Mouse (Mus musculus) 3134 (cell line): ENCODE data around the gene Nkain2.
"Not testable (repeated sequence)": the region's sequence is repeated elsewhere in the genome, so short reads cannot be mapped to it uniquely, and the experiment has no call there.

Experiments
- DNase-seq: peaks from one replicate; pipeline ENCODE4 v3.0.0-alpha.2; 2011; ENCODE audit warnings: low spot score; ENCODE audit not compliant: insufficient read length; ENCODE audit errors: extremely low read depth

Gene Nkain2

DNA sequence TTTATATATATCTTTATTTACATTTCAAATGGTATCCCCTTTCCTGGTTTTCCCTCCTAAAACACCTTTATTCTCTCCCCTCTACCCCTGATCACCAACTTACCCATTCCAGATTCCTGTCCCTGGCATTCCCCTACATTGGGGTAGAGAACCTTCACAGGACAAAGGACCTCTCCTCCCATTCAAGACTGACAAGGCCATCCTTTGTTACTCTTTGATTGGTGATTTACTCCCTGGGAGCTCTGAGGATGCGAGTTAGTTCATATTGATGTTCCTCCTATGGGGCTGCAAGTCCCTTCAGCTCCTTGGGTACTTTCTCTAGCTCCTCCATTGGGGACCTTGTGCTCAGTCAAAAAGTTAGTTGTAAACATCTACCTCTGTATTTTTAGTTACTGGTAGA, 798.9 kb downstream of the Nkain2 start:
- no peak for DNase-seq

DNA sequence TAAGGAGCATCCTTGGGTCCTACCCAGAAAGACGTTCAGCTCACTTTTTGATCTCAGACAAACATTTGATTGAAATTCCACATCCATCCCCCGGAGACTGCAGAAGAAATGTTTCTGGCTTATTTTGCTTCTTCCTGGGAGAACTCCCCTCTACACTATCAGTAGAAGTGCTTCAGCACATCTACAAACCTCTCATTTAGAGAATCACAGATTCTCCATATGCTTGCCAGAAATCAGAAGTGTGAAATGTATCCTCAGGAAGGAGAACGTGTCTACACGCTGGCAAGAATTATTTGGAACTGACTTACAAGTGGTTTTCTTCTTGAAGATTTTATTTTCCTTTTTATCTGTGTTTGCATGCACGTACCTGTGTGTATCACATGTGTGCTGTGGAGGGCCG, 829.9 kb downstream of the Nkain2 start:
- DNase-seq, result no peak

DNA sequence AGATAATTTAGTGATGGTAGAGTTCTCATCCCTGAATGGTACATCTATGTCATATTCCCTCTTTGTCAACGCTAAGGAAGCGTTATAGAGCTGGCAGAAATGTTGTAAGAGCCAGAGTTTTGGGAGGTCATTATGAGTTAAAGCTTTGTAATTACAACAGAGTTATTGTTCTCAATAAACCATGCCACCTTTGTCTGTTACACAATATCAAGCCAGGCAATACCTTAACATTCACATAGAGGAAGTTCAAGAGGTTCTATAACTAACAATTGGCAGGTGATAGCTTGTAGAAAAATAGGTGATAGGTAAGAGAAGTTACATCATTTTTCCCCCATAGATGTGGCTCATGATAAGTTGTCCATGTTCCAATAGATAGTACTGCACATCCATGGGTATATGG, 832.0 kb downstream of the Nkain2 start:
- DNase-seq, result no peak

DNA sequence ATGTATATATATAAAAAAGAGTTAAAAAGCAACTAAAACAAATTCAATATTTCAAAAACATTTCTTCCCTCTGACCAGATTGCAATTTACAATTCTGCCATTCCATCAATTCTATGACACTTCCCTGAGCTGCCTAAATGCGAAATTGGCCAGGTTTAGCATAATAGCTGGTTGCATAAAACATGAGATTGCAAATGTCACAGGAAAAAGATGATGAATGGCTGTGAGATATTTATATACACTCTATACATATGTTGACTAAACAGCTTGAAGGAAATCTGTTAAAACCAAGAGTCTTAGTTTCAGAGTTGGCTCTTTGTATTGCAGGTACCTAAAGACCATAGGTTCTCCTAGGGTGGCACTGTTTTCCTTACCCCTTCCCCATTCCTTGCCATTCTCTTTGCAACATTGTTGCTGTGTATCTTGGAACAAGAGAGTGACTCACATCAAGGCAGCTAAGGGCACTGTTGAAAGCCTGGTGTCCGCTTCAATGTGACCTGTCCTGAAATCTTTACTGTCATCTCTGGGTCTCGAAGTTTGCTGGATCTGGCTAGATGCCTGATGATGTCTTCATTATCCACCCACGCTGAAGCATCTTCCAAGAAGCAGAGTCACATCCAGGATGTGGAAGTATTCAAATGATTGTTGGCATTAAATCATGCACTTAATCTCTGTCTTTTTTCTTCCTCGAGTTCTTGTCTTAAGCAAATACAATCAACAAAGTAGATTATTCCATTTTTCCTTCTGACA, 837.5 kb downstream of the Nkain2 start:
- DNase-seq, result no peak

DNA sequence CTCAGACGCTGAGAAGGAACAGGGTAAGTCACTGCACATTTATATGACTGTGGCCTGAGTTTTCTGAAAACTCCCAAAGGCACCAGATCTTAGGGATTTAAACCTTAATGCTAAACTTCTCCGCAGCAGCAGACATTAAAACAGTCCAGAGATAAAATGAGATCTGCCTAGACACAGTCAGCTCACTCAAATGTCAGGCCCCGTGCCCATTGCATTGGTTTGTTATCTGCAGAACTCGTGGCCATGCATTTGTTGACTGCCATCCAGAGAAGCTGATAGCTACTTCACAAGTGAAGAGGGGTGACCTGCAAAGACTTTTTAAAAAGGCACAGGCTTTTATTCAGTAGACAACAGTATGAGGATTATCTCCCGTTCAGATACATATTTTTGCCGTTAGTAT, 838.2 kb downstream of the Nkain2 start:
- no peak for DNase-seq

DNA sequence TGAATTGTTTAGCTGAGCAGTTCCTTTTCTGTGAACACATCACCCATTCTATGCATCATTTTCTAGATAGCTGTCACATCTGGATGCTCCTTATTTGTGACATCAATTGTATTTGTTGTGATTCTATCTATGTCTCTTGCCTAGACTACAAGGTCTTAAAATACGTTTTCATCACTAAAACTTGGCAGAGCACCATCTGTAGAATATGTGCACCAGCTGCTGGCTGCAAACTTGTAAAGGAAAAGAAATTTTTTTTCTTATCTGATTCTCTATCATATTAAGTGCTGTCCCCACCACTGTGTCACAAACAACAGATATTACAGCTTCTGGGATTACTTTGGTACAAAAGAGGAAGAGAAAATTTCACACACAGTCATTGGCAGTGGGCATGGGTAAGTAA, 860.3 kb downstream of the Nkain2 start:
- DNase-seq, result no peak

DNA sequence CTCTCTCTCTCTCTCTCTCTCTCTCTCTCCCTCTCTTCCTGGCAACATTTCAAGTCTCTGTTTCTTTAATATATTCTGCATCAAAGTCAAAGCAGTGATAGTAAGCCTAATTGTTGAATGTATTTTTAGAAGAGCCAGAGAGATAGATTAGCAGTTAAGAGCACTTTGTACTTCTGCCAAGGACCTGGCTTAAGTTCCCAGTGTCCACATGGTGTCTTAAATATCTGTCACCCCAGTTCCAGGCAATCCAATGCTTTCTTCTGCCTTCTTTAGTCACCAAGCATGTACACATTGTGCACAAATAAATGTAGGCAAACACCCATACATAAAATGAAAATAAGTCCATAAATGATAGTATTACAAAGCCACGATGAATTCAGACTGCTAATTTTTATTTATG, 871.9 kb downstream of the Nkain2 start:
- DNase-seq, result no peak

DNA sequence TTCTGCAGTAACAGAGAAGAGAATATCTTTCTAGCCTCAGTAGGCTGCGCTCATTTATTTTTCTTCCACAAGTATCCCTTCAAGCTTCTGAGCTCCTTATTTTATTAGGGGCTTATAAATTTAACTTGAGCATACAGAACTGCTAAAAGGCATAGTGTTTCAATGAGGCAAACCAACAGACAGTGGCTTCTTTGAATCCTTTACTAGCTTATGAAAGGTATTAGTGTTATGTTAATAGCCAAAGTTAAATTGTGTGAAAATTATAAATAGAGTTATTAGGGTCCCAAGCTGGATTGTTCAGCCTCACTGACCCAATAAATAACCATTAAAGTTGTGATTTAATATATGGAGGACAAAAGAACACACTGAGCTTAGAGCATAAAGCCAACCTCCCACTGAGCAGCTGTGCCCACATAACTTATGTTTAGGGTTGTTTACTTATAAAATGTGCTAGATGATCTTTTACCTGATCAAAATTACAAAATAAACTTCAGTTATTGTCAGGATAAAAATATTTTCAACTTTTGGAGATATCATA, 889.0 kb downstream of the Nkain2 start:
- no peak for DNase-seq

DNA sequence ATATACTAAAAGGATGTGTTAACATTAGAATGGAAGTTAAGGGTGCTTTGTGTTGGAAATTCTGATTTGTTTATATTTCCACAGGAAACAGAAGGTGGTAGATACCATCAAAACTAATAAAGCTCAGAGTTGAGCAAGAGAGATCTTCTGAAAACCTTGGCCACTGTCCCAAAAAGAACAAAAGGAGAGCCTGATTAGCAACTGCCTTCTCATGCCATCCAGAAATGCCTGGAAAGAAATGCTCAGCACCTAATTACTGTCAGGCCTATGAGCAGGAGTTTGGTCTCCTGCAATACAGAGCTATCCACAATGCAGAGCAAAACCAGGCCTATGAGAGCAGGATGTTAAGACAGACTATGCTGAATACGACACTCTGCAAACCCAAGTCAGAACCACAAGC, 897.1 kb downstream of the Nkain2 start:
- DNase-seq, result no peak

DNA sequence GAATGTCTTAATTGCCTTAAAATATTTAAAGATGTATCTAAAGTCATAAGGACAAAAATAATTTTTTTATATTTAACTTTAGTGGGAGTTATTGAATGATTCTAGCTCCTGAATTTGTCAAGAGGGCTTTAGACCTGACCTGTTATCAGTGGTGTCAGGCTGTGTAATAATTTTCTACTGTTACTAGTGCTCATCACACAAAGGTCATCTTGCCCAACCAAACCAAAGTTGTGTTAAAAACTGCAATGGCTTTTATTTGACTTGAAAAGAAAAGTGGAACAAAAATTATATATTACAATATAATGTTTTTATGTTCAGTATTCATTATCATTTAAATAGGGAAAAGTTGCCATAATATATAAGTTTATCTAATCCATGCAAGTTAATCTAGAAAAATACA, 911.9 kb downstream of the Nkain2 start:
- DNase-seq, result no peak

DNA sequence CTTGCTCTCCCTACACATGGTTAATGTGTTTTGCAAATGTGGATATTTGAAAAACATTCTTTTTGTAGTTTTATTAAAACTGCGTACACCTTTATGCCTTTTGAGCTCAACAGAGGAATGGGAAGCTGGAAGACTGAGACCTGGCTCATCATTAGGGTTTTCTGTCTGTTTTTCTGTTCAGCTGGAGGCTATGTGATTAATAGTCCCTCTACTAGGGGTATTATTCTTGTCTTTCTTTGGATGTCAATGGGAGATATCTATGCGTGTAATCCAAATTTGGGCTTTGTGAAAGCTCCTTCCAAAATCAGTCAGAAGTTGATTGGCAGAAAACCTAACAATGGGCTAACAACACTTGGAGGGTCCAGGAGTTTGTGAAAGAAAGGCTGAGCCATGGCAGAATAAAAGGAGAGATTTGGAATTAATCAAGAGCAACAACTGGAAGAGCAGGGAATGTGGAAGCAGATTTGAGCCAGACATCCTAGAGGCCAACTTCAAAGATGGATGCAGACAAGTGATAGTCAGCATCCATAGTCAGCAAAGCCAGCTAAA, 943.0 kb downstream of the Nkain2 start:
- DNase-seq, result no peak

DNA sequence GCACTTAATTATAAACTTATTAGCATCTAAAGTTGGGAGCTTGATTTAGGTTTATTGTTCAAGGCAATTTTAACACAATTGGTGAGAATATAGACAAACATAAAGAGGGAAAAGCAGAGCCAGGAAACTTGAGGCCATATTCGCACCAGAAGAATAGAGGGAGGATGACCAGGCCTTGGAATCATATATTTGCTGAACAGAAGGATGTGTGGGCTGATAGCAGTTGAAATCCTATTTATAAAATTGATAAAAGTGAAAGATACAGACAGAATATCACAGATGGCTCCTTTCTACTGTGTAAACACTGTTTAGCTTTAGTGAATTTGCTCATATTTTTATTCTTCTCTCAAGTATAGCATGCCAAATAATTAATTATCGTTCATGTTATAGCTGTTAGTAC, 958.3 kb downstream of the Nkain2 start:
- no peak for DNase-seq

DNA sequence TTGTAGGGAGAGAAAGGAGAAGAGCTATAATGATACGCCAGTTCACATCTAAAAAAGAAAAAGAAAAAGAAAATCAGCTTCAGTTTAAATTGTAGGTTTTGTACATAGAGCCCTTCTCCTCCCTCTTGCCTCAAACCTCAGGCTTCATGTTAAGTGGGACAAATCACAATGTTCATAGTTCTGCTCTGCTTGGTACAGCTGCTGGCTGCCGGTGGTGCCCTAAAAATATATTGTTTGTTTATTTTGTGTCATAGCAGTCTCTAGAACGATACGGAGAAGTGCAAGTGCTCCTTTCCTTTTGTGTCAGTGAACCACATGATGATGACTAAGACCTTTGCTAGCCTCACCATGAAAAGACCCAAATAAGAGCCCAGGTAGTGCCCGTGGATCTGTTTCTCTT, 962.6 kb downstream of the Nkain2 start:
- no peak for DNase-seq

DNA sequence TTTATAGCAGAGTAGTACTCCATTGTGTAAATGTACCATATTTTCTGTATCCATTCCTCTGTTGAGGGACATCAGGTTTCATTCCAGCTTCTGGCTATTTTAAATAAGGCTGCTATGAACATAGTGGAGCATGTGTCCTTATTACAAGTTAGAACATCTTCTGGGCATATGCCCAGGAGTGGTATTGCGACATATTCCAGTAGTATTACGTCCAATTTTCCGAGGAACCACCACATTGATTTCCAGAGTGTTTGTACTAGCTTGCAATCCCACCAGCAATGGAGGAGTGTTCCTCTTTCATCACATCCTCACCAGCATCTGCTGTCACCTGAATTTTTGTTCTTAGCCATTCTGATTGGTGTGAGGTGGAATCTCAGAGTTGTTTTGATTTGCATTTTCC, 969.4 kb downstream of the Nkain2 start:
- DNase-seq, result not testable (repeated sequence)

DNA sequence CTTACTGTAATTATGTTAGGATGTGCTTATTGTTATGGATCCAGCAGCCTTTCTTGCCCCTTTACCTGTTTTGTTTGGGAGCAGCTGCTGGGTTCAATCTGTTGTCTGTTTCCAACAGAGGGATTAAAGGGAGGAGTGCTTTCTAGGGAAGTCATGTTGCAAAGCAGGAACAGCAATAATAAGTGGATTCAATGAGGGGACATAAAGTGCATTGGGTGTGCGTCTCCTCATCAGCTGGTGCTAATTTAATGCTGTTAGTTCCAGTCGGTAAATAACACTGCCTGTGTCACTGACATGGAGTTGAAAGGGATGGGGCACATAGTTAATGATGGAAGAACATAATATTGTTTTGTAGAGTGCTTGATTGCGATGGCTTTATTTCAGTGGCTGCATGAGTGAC, 982.8 kb downstream of the Nkain2 start:
- DNase-seq, result no peak

DNA sequence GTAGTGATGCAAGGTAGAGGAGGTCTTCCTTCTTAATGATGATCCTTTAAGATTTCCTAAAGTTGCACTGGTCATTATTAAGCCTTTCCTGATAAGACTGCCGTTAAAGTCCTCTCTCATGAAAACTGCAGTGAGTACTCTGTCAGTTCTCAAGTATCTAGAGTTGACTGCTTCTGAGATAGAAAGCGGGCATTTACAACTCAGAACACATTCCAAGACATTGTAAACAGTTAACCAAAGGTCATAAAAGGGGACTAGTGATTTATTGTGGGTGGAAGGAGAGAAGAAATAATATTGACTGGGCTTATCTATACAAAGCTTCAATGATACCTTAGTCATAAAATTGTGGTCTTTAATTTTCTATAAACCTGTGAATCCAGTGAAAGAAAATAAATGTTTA, 990.8 kb downstream of the Nkain2 start:
- DNase-seq, result no peak

DNA sequence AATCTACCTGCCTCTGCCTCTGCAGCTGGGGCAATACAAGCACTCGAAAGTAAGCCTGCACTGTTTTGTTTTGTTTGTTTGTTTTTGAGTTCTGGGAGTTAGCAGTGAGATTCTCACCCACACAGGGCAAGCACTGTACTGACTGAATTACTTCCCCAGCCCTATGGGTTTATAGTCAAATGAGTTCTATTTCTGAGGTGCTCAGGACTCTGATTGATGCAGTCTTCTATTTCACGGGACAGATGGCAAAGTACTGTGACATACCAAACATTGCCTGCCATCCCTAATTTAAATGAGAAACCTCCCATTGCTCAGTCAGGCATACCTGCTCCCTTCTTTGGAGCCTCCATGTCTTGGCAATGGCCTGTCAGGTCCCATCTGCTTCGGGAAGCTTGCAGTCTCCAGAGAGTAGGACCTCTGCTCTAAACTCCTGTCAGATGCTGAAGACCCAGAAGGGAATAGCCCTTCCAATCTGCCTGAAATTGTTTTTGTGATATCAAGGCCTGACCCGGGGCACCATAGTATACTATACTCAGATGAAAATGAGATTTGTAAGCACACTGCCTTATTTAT, 1016.9 kb downstream of the Nkain2 start:
- no peak for DNase-seq

DNA sequence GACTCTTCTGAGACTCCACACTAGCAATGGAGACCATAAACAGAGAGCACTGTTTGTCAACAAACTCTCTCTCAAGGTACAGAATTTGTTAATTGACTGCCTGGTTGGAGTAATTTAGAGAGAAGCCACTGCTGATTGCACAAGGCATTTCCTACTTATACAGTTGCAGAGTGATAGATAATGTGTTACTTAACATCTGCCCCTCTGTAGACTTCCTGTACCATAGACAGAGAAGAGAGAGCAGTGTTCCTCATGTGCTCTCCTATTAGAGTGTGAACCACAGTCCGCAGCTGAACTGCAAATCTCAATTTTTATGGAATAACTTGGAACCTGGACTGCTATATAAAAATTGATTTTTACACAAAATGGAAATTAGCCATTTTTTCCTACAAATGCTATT, 1022.0 kb downstream of the Nkain2 start:
- DNase-seq, result no peak

DNA sequence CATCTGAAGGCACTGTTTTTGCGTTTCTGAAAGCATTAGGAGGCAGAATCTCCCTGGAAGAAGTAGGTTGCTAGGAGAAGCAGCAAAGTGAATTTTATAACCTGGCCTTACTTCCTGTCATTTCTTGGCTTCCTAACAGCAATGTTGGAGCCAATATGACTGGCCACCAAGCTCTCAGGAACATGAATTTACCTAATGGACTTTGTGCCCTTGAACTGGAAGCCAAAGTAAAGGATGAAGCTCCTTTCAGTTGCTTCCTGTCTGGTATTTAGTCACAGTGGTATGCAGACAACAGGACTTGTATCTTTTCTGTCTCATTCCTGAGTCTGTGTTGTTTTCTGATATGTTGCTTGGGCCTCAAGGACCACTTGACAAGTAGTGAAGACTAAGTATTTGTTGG, 1063.2 kb downstream of the Nkain2 start:
- DNase-seq, result no peak

DNA sequence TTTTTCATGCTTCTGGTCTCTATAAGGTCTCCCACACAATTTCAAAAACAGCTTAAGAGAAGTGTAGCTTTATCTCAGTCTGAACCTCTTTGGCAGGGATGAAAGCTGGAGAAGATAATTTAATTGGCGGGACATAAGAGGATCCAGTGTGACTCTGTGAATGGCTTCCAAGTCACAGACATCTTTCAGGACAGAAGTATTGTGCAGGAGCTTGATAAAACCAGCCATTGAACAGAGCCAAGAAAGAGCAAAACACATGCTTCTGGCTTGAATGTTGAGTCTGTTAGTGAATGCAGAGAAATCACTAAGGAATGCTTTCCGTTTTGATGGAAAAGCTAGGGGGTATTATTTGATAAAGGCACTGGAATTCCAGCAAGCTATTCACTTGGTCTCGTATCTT, 1077.7 kb downstream of the Nkain2 start:
- DNase-seq, result no peak

DNA sequence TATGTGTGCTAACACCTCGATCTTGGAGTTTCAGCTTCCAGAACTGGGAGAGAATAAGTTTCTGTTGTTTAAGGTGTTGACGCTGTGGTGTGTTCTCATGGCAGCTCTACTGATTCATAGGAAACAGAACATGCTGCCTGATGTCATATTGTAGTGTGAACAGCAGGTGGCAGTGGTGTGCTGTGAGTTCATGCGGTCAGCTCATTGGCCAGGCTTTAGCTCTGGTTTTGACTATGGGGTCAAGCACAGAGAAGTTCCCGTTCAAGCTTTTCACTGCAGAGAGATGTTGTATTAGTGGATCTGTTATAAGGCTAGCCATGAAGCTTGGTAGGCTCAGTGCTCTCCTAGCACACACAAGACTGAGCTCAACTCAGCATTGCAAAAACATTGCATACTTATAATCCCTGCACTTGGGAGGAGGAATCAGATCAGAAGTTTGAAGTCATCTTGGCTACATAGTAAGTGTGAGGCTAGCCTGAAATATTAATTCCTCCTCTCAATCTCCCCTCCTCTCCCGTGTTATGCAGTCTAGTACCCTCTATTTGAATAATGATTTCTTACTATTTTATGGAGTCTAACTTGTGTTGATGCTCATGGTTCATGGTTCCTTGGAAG, 1147.7 kb downstream of the Nkain2 start:
- no peak for DNase-seq

DNA sequence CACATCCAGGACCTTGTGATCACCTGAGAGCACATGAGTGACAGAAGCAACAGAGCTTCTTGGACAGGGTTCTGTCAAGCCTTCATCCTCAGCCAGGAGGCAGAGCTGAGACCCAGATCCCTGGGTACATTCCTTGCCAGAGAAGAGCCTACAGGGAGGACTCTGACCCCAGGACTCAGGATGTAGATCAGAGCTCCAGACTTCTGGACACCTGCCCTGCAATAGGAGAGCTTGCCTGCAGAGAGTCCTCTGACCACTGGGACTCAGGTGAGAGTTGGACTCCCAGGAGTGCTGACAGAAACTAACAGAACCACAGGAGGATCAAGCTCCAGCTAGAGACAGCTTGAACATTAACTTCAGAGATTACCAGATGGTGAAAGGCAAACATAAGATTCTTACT, 1162.2 kb downstream of the Nkain2 start:
- DNase-seq, result no peak
